Mouse (Mus musculus): ENCODE measurements at regions not wholly inside any gene's neighbourhood (a gene's known extent, or its start where the extent isn't known, plus 50 kb on each side); places are given as distances from the start of the nearest gene placed in this dataset.

DNA sequence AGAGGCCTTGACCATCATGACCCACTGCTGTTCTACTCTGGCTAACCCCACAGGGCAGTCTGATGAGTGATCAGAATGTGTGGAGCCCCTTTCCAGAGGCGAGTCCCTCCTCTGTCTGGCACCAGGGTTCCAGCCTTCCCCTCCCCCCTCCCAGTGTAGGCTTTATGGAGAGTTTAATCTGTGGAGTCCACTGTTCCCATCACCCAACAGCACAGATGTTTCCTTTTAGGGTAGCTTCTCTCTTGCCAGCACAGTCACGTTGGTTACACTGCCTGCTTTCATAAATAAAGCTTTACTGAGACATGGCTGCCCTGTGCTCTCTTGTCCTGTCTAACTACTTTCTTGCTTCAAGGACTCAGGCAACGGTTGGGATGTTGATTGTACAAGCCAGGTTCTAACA is 76.9 kb upstream of the Sulf2 start:
- TF ChIP-seq POLR2A (IDR thresholded peaks at IDR 0.05; ENCODE audit: control insufficient read depth, extremely low read depth, insufficient read depth, low read length, poor library complexity) (no peak), CTCF (IDR thresholded peaks at IDR 0.05; ENCODE audit: borderline replicate concordance, control insufficient read depth, extremely low read depth, insufficient read depth, low read length, poor library complexity) (no peak)

All from thymus, adult 2 months (tissue).